Mouse (Mus musculus) midbrain, embryonic 12.5 days (tissue): ENCODE measurements at regions not wholly inside any gene's neighbourhood (a gene's known extent, or its start where the extent isn't known, plus 50 kb on each side); places are given as distances from the start of the nearest gene placed in this dataset.

Experiments
- ATAC-seq: fragments of 200-750 bp; cut with Nextera tagmentation; 2 replicates; pipeline ENCODE4 v1.8.0; 2017; ENCODE audit warnings: low read depth, moderate TSS enrichment, moderate library complexity; ENCODE audit not compliant: low FRiP score
- H3K27ac ChIP-seq: fragments of 300-500 bp; sonication (generic); replicated peaks from 2 replicates; pipeline ENCODE4 v1.5.1; 2016; ENCODE audit warnings: mild to moderate bottlenecking
- H3K27me3 ChIP-seq: fragments of 300-500 bp; sonication (generic); 2 replicates; pipeline ENCODE4 v1.6.1; 2016; ENCODE audit warnings: mild to moderate bottlenecking
- H3K36me3 ChIP-seq: fragments of 300-500 bp; sonication (generic); 2 replicates; pipeline ENCODE4 v1.6.1; 2016
- H3K4me1 ChIP-seq: fragments of 300-500 bp; sonication (generic); 2 replicates; pipeline ENCODE4 v1.6.1; 2016
- H3K4me2 ChIP-seq: fragments of 300-500 bp; sonication (generic); replicated peaks from 2 replicates; pipeline ENCODE4 v1.6.1; 2016; ENCODE audit warnings: mild to moderate bottlenecking, moderate library complexity
- H3K4me3 ChIP-seq: fragments of 300-500 bp; sonication (generic); 2 replicates; pipeline ENCODE4 v1.5.1; 2016; ENCODE audit warnings: mild to moderate bottlenecking
- H3K9ac ChIP-seq: fragments of 300-500 bp; sonication (generic); replicated peaks from 2 replicates; pipeline ENCODE4 v1.6.1; 2016; ENCODE audit warnings: mild to moderate bottlenecking, moderate library complexity
- H3K9me3 ChIP-seq: fragments of 300-500 bp; sonication (generic); 2 replicates; pipeline ENCODE4 v1.6.1; 2016; ENCODE audit warnings: mild to moderate bottlenecking
- whole genome bisulfite sequencing: fragments of 180-500 bp; shearing (Covaris S2); methylation state at CpG from one replicate; pipeline ENCODE4 v1.1.7; 2016; 5-methylcytosine and 5-hydroxymethylcytosine counted together

DNA sequence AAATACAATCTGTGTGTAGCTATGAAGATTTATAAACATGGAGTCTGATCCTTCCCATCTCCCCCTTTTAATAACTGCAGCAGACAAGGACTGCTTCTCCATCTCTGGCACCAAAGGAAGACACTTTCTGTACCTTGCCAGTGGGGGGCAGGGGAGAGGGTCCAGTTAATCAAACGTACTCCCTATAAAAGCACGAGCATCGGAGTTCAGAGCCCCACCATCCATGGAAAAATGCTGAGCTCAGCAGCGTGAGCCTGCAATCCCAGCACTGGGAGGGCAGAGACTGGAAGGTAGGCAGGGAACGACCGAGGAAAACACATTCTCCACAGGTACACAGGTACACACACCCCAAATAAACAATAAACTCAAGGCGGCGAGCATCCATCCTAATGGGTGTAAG lies 234.1 kb upstream of the Kazn start:
- H3K27ac ChIP-seq = no peak overlapping the region
- WGBS = 83% methylated on average over 8 of the region's 8 CpGs
- H3K9ac ChIP-seq = no peak overlapping the region
- peaks cover 32% of the 10 kb centered on the region for H3K4me1 ChIP-seq
- no peaks in the 10 kb centered on the region for H3K36me3 ChIP-seq
- no peaks in the 10 kb centered on the region for H3K9me3 ChIP-seq
- no peak for ATAC-seq
- H3K4me2 ChIP-seq = no peak overlapping the region
- H3K4me3 ChIP-seq = no peak overlapping the region
- no peaks in the 10 kb centered on the region for H3K27me3 ChIP-seq

DNA sequence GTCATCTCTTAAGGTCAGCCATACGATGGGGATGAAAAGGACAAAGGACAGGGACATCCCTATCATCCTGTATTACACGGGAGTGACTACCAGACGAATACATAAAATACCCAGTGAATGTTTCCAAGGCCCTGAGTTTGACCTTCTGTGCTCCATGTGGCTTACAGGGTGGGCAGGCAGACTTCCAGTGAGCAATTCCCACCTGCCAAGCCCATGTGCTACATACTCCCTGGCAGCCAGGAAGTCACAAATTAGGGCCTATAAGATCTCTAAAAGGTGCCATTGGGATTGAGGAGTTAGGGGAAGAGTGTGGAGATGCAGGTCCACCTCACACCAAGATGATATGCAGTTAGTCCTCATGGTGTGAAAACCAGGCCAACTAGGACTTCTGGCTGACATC lies 233.1 kb upstream of the Kazn start:
- Histone ChIP-seq H3K4me3 (no peak overlapping the region), H3K4me2 (no peak overlapping the region)

GRCm38 (mm10) chr4:142470784-142471183 lies 231.6 kb upstream of the Kazn start:
- 88% methylated on average over 6 of the region's 6 CpGs for WGBS
- H3K9ac ChIP-seq = no peak overlapping the region
- no peak overlapping the region for H3K27ac ChIP-seq
- no peak overlapping the region for H3K4me2 ChIP-seq
- ATAC-seq = no peak
- H3K27me3 ChIP-seq = no peaks in the 10 kb centered on the region
- peaks cover 39% of the 10 kb centered on the region for H3K4me1 ChIP-seq
- H3K4me3 ChIP-seq = no peak overlapping the region
- H3K9me3 ChIP-seq = no peaks in the 10 kb centered on the region
- H3K36me3 ChIP-seq = no peaks in the 10 kb centered on the region

More for the DNA sequence above, 233.1 kb upstream of the Kazn start:
- H3K27ac ChIP-seq = no peak overlapping the region
- H3K4me1 ChIP-seq = peaks cover 40% of the 10 kb centered on the region
- H3K27me3 ChIP-seq = no peaks in the 10 kb centered on the region
- 80% methylated on average over 3 of the region's 3 CpGs for WGBS
- no peaks in the 10 kb centered on the region for H3K9me3 ChIP-seq
- H3K36me3 ChIP-seq = no peaks in the 10 kb centered on the region
- H3K9ac ChIP-seq = no peak overlapping the region
- no peak for ATAC-seq

- Histone ChIP-seq H3K9me3 (no peaks in the 10 kb centered on the region), H3K4me3 (no peak overlapping the region), H3K36me3 (no peaks in the 10 kb centered on the region), H3K27ac (no peak overlapping the region; the same call in 1 of the 2 replicates), H3K4me1 (peaks cover 12% of the 10 kb centered on the region; the same call in 1 of the 2 replicates), H3K9ac (no peak overlapping the region), H3K4me2 (no peak overlapping the region), H3K27me3 (no peaks in the 10 kb centered on the region)
- ATAC-seq = no peak
- 43% methylated on average over 6 of the region's 6 CpGs for WGBS
Observed at GRCm38 (mm10) chr4:142467920-142468319, 228.7 kb upstream of the Kazn start.

GRCm38 (mm10) chr4:142465226-142465625 lies 226.0 kb upstream of the Kazn start:
- Histone ChIP-seq H3K9me3 (no peaks in the 10 kb centered on the region), H3K4me3 (no peak overlapping the region), H3K9ac (no peak overlapping the region), H3K36me3 (no peaks in the 10 kb centered on the region), H3K4me2 (no peak overlapping the region), H3K27ac (no peak overlapping the region), H3K27me3 (no peaks in the 10 kb centered on the region), H3K4me1 (peaks cover 18% of the 10 kb centered on the region)
- 87% methylated on average over 4 of the region's 4 CpGs for WGBS
- no peak for ATAC-seq

- WGBS = 93% methylated on average over 6 of the region's 6 CpGs
- Histone ChIP-seq H3K27me3 (no peaks in the 10 kb centered on the region), H3K27ac (no peak overlapping the region), H3K9ac (no peak overlapping the region), H3K4me3 (no peak overlapping the region), H3K4me2 (no peak overlapping the region), H3K9me3 (no peaks in the 10 kb centered on the region), H3K4me1 (peaks cover 18% of the 10 kb centered on the region), H3K36me3 (no peaks in the 10 kb centered on the region)
- no peak for ATAC-seq
Observed at GRCm38 (mm10) chr4:142464066-142464465, 224.9 kb upstream of the Kazn start.

DNA sequence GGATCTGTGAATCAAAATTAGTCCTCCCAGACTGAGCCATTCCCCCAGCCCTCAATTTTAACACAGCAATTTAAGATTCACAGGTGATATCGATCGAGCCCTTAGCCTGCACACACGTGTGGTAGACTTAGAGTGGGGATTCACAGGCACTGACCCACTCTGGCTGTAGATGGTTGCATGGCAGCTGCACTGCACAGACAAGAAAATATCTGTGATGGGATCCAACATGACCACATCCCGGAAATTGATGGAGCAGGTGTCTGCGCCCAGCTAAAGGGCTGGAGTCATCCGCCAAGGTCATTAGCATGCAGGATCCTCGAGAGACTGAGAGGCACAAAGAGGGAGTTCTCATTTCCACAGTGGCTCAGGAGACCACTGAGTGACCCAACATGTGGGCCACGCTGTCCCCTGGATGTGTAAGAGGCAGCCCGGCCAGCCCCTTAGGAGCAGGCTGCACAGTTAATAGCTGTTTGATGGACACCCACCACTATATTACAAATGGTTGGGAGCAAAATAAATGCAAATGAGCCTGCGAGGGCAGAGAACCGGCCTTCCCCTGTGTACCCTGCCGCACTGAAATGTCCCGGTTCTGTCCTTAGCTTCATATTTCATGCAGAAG lies 221.4 kb upstream of the Kazn start:
- no peak for ATAC-seq
- 81% methylated on average over 13 of the region's 13 CpGs for WGBS
- Histone ChIP-seq H3K9me3 (no peaks in the 10 kb centered on the region), H3K27me3 (no peaks in the 10 kb centered on the region), H3K4me2 (no peak overlapping the region), H3K9ac (no peak overlapping the region), H3K4me1 (peaks cover 6% of the 10 kb centered on the region), H3K36me3 (no peaks in the 10 kb centered on the region), H3K27ac (peak overlapping the region; percentile 20; the same call in 1 of the 2 replicates), H3K4me3 (no peak overlapping the region)

DNA sequence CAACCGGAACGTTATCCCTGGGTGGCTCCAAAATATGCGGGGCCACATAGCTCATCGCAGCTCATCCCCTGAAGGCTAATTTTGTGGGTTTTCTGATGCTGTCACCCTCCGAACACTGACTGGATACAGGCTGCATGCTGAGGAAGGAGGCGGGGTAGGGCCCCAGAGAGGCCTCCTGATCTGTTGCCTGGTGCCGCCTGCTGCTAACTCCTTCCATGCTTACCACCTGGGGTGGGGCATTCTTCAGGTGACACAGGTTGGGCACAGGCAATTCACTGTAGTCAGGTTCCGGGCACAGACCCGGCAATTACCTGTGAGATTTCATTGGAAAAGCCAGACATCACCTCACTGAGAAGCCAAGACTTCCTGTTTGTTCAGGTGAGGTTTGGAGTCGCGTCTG lies 213.4 kb upstream of the Kazn start:
- 25% methylated on average over 11 of the region's 11 CpGs for WGBS
- H3K4me2 ChIP-seq = no peak overlapping the region
- no peak overlapping the region for H3K9ac ChIP-seq
- no peaks in the 10 kb centered on the region for H3K9me3 ChIP-seq
- no peak overlapping the region for H3K27ac ChIP-seq
- H3K4me1 ChIP-seq = peaks cover 37% of the 10 kb centered on the region
- no peak overlapping the region for H3K4me3 ChIP-seq
- no peaks in the 10 kb centered on the region for H3K36me3 ChIP-seq
- ATAC-seq = no peak
- no peaks in the 10 kb centered on the region for H3K27me3 ChIP-seq

DNA sequence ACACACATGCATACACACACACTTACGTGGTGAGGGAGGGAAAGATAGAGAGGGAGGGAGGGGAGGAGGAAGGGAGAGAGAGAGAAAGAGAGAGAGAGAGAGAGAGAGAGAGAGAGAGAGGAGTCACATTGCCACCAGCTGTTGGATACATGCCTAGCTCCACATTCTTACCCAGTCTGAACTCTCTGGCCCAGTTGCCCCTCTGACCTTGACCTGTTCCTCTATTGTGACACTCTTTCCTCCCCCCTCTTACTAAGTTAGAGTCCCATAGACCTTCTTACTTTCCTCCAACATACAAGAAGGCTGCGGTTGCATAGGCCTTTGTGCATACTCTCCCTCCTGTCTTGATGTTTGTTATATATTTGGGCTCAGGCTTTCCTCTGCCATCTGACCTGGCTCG lies 211.7 kb upstream of the Kazn start:
- no peak overlapping the region for H3K27ac ChIP-seq
- H3K4me3 ChIP-seq = no peak overlapping the region
- no peak overlapping the region for H3K4me2 ChIP-seq
- H3K36me3 ChIP-seq = no peaks in the 10 kb centered on the region
- no peak overlapping the region for H3K9ac ChIP-seq
- no peaks in the 10 kb centered on the region for H3K27me3 ChIP-seq
- no peak for ATAC-seq
- peaks cover 43% of the 10 kb centered on the region for H3K4me1 ChIP-seq
- WGBS = 80% methylated on average over 3 of the region's 3 CpGs
- no peaks in the 10 kb centered on the region for H3K9me3 ChIP-seq

- H3K9ac ChIP-seq = no peak overlapping the region
- no peak overlapping the region for H3K4me2 ChIP-seq
- ATAC-seq = peak; percentile 66
- peaks cover 43% of the 10 kb centered on the region for H3K4me1 ChIP-seq
- WGBS = 66% methylated on average over 13 of the region's 13 CpGs
- H3K36me3 ChIP-seq = no peaks in the 10 kb centered on the region
- no peaks in the 10 kb centered on the region for H3K27me3 ChIP-seq
- no peaks in the 10 kb centered on the region for H3K9me3 ChIP-seq
- H3K27ac ChIP-seq = peak overlapping the region; percentile 49
- no peak overlapping the region for H3K4me3 ChIP-seq
Observed at GRCm38 (mm10) chr4:142449713-142450112, 210.5 kb upstream of the Kazn start.

DNA sequence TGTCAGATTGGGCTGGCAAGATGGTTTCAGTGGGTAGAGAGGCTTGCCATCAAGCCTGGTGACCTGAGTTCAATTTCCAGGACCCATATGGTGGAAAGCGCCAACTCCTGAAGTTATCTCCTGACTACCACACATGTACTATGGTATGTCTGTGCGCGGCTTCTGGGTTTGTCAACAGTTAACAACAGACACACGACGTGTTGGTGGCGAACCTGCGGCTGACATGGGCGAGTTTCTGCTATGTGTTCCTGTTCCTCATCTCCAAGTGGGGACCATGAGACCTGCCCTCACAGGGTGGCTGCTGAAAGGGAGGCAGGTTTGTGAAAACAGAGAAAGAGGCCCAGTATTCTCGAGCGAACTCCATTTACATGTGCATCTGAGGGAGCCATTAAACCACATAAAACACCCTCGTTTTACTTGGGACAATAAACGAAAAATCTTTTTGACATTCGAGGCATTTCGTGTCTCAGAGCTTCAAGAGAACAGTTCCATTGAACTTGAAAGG lies 210.0 kb upstream of the Kazn start:
- 82% methylated on average over 14 of the region's 14 CpGs for WGBS
- Histone ChIP-seq H3K4me1 (peaks cover 43% of the 10 kb centered on the region), H3K9me3 (no peaks in the 10 kb centered on the region), H3K36me3 (no peaks in the 10 kb centered on the region), H3K4me2 (no peak overlapping the region), H3K4me3 (no peak overlapping the region), H3K27me3 (no peaks in the 10 kb centered on the region), H3K9ac (no peak overlapping the region), H3K27ac (peak overlapping the region; percentile 49)
- ATAC-seq = no peak

DNA sequence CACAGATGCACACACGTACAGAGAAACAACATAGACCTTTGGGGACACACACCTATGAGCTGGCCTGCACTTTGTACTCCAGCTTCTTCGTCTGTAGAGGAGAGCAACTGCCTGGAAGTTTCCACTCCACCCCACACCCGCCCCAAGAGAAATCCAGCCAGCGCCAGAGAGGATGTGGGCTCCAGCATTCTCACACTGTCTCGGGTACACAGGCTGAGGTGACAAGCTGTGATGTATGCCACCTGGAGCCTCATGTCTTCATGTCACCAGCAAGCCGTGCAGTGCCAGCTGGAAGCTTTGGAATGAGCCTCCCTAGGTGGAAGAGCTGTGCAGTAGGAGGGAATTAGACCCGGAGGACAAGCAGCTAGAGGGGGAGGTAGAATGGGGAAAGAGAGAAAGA lies 208.3 kb upstream of the Kazn start:
- no peak overlapping the region for H3K27ac ChIP-seq
- 76% methylated on average over 7 of the region's 7 CpGs for WGBS

DNA sequence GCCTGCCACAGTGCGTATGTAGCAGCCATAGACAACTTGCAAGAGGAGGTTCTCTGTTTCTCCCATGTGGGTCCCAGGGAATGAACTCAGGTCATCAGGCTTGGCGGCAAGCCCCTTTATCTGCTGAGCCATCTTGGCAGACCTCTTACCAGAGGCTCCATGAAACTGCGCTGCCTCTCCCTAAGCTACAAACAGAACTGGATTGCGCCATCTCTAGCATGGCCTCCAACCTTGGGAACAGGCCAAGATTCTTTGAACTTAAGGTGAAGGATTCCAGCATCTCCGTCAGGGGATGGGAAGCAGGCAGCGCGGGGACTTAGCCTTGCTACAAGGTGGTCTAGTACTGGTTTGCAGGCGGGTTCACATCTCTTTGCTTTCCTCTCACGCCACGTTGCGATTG lies 201.8 kb upstream of the Kazn start:
- no peak overlapping the region for H3K9ac ChIP-seq
- ATAC-seq = no peak
- H3K27ac ChIP-seq = no peak overlapping the region
- H3K9me3 ChIP-seq = no peaks in the 10 kb centered on the region
- H3K27me3 ChIP-seq = no peaks in the 10 kb centered on the region
- no peak overlapping the region for H3K4me2 ChIP-seq
- H3K4me1 ChIP-seq = peaks cover 25% of the 10 kb centered on the region
- 95% methylated on average over 11 of the region's 11 CpGs for WGBS
- H3K36me3 ChIP-seq = no peaks in the 10 kb centered on the region
- H3K4me3 ChIP-seq = no peak overlapping the region

More for the DNA sequence above, 208.3 kb upstream of the Kazn start:
- H3K27me3 ChIP-seq = no peaks in the 10 kb centered on the region
- peaks cover 36% of the 10 kb centered on the region for H3K4me1 ChIP-seq
- no peak overlapping the region for H3K4me2 ChIP-seq
- no peak for ATAC-seq
- H3K9ac ChIP-seq = no peak overlapping the region
- H3K9me3 ChIP-seq = no peaks in the 10 kb centered on the region
- H3K36me3 ChIP-seq = no peaks in the 10 kb centered on the region
- H3K4me3 ChIP-seq = no peak overlapping the region
